Mouse (Mus musculus) macrophage (primary cell): ENCODE data around the gene Ccl8. TPM values are rescaled to one million over a fixed set of nuclear protein-coding genes. Genes with fewer than 3 reads are reported as not detected.

ENCODE experiments used
- H3K27ac ChIP-seq: fragments of 350-480 bp; formaldehyde crosslinking; 2 replicates; pipeline ENCODE4 v1.9.0; 2021
- H3K36me3 ChIP-seq: fragments of 350-480 bp; formaldehyde crosslinking; 2 replicates; pipeline ENCODE4 v1.9.0; 2021; ENCODE audit errors: inconsistent target
- H3K4me3 ChIP-seq: fragments of 350-480 bp; formaldehyde crosslinking; 2 replicates; pipeline ENCODE4 v1.9.0; 2021; ENCODE audit errors: inconsistent target
- H3K79me2 ChIP-seq: fragments of 350-480 bp; formaldehyde crosslinking; 2 replicates; pipeline ENCODE4 v1.9.0; 2021; ENCODE audit errors: inconsistent target
- WGBS: methylation state at CpG from one replicate; pipeline ENCODE4 v1.1.7; 2026; ENCODE audit warnings: inconsistent platforms; ENCODE audit not compliant: missing documents; 5-methylcytosine and 5-hydroxymethylcytosine counted together
- polyA plus RNA-seq: library from polyadenylated mRNA; stranded (reverse); fragments of 250-400 nt; gene quantifications from 3 replicates; pipeline ENCODE4 v1.2.4, GENCODE M21; 2018; ENCODE audit warnings: inconsistent platforms
- total RNA-seq, 78 experiments: library from RNA; depleted of rRNA; stranded (reverse); fragments of 250-400 nt; gene quantifications; 1 replicate in 9 of 78; 2 replicates in 24 of 78; 3 replicates in 43 of 78; 4 replicates in 2 of 78; pipeline ENCODE4 v1.2.4; 2018; ENCODE audit warnings: inconsistent platforms in 56 of 78

Ccl8 gene
- total RNA-seq (2018; cell fraction: chromatin; rRNA removed) = 10 to 100 TPM in 7 of 26 experiments, 1 to 10 TPM in 10, not detected in 9; 2.5 to 36.0 (median 8.0) TPM
- total RNA-seq (2018; cell fraction: cytosol; rRNA removed) = 100 to 1,000 TPM in 13 of 26 experiments, 10 to 100 TPM in 13; 17.8 to 583 (median 120) TPM
- 100 to 1,000 TPM in 9 of 26 experiments, 10 to 100 TPM in 9, 1 to 10 TPM in 8; 3.1 to 229 (median 43.6) TPM for total RNA-seq (2018; cell fraction: nucleus; rRNA removed)
- 26.9 to 107 TPM (median 52.2 TPM) in 3 replicates for polyA plus RNA-seq

GRCm38 (mm10) chr11:82114885-82115284, at the start of gene Ccl8:
Ccl8 (plus strand) TSS chr11:82115185.
- H3K4me3 ChIP-seq = no peak within 1 kb of the TSS
- H3K79me2 ChIP-seq = no peaks in the 10 kb centered on the region
- H3K36me3 ChIP-seq = no peaks in the 10 kb centered on the region
- H3K27ac ChIP-seq = no peak within 1 kb of the TSS
- WGBS = 87% methylated on average over 3 of the region's 3 CpGs

GRCm38 (mm10) chr11:82066953-82067571, 47.9 kb upstream of the Ccl8 start:
- Histone ChIP-seq H3K79me2 (no peaks in the 10 kb centered on the region), H3K4me3 (no peak overlapping the region), H3K27ac (no peak overlapping the region), H3K36me3 (no peaks in the 10 kb centered on the region)
- WGBS = 86% methylated on average over 7 of the region's 7 CpGs

- H3K36me3 ChIP-seq = no peaks in the 10 kb centered on the region
- no peaks in the 10 kb centered on the region for H3K79me2 ChIP-seq
- WGBS = 84% methylated on average over 3 of the region's 3 CpGs
- H3K4me3 ChIP-seq = no peak overlapping the region
- H3K27ac ChIP-seq = no peak overlapping the region
These were observed 43.9 kb upstream of the Ccl8 start for GRCm38 (mm10) chr11:82071076-82071475.

- 71% methylated on average over 1 of the region's 1 CpGs for WGBS
- no peaks in the 10 kb centered on the region for H3K36me3 ChIP-seq
- H3K27ac ChIP-seq = peak overlapping the region; percentile 18
- no peaks in the 10 kb centered on the region for H3K79me2 ChIP-seq
- no peak overlapping the region for H3K4me3 ChIP-seq
These were observed 42.6 kb upstream of the Ccl8 start for GRCm38 (mm10) chr11:82072374-82072773.

- H3K4me3 ChIP-seq = no peak overlapping the region
- peak overlapping the region; percentile 18 for H3K27ac ChIP-seq
- no peaks in the 10 kb centered on the region for H3K79me2 ChIP-seq
- WGBS = 72% methylated on average over 3 of the region's 3 CpGs
- no peaks in the 10 kb centered on the region for H3K36me3 ChIP-seq
These were observed 42.0 kb upstream of the Ccl8 start for GRCm38 (mm10) chr11:82072984-82073383.

GRCm38 (mm10) chr11:82073686-82074085, 41.3 kb upstream of the Ccl8 start:
- 93% methylated on average over 3 of the region's 3 CpGs for WGBS
- Histone ChIP-seq H3K27ac (no peak overlapping the region), H3K79me2 (no peaks in the 10 kb centered on the region), H3K36me3 (no peaks in the 10 kb centered on the region), H3K4me3 (no peak overlapping the region)

- no peaks in the 10 kb centered on the region for H3K36me3 ChIP-seq
- no peaks in the 10 kb centered on the region for H3K79me2 ChIP-seq
- no peak overlapping the region for H3K4me3 ChIP-seq
- H3K27ac ChIP-seq = no peak overlapping the region
- WGBS = 63% methylated on average over 3 of the region's 3 CpGs
These were observed 38.0 kb upstream of the Ccl8 start for GRCm38 (mm10) chr11:82077031-82077430.

GRCm38 (mm10) chr11:82078136-82078730, 36.8 kb upstream of the Ccl8 start:
- no peaks in the 10 kb centered on the region for H3K79me2 ChIP-seq
- no peaks in the 10 kb centered on the region for H3K36me3 ChIP-seq
- H3K27ac ChIP-seq = no peak overlapping the region
- H3K4me3 ChIP-seq = no peak overlapping the region

- Histone ChIP-seq H3K4me3 (no peak overlapping the region), H3K79me2 (no peaks in the 10 kb centered on the region), H3K36me3 (no peaks in the 10 kb centered on the region), H3K27ac (no peak overlapping the region)
- 62% methylated on average over 3 of the region's 3 CpGs for WGBS
These were observed 34.1 kb upstream of the Ccl8 start for GRCm38 (mm10) chr11:82080865-82081264.

- 100% methylated on average over 2 of the region's 3 CpGs for WGBS
- H3K36me3 ChIP-seq = no peaks in the 10 kb centered on the region
These were observed 30.6 kb upstream of the Ccl8 start for GRCm38 (mm10) chr11:82084360-82084759.

GRCm38 (mm10) chr11:82099511-82100323, 15.3 kb upstream of the Ccl8 start:
- Histone ChIP-seq H3K4me3 (no peak overlapping the region), H3K27ac (peak overlapping the region; percentile 95), H3K36me3 (no peaks in the 10 kb centered on the region), H3K79me2 (no peaks in the 10 kb centered on the region)
- WGBS = 85% methylated on average over 10 of the region's 10 CpGs

More at GRCm38 (mm10) chr11:82084360-82084759, 30.6 kb upstream of the Ccl8 start:
- Histone ChIP-seq H3K4me3 (no peak overlapping the region), H3K27ac (no peak overlapping the region), H3K79me2 (no peaks in the 10 kb centered on the region)

GRCm38 (mm10) chr11:82101087-82101486, 13.9 kb upstream of the Ccl8 start:
- WGBS = 50% methylated on average over 4 of the region's 4 CpGs
- Histone ChIP-seq H3K4me3 (no peak overlapping the region), H3K79me2 (no peaks in the 10 kb centered on the region), H3K27ac (peak overlapping the region; percentile 95), H3K36me3 (no peaks in the 10 kb centered on the region)

- Histone ChIP-seq H3K36me3 (no peaks in the 10 kb centered on the region), H3K4me3 (no peak within 1 kb of the TSS), H3K79me2 (no peaks in the 10 kb centered on the region), H3K27ac (peak within 1 kb of the TSS; percentile 95)
- WGBS = 47% methylated on average over 2 of the region's 2 CpGs
These were observed 13.5 kb upstream of the Ccl8 start, which contains the start of gene Ccl12 for GRCm38 (mm10) chr11:82101529-82101928. Ccl12 (plus strand) TSS chr11:82101845.

- no peak overlapping the region for H3K27ac ChIP-seq
- H3K36me3 ChIP-seq = no peaks in the 10 kb centered on the region
- no peaks in the 10 kb centered on the region for H3K79me2 ChIP-seq
- no peak overlapping the region for H3K4me3 ChIP-seq
These were observed 5.4 kb upstream of the Ccl8 start for GRCm38 (mm10) chr11:82109611-82110010.
